Mouse (Mus musculus): Measurements from ENCODE around the gene Smurf2. TPM values are rescaled to one million over a fixed set of nuclear protein-coding genes. Genes with fewer than 3 reads are reported as not detected.

The Smurf2 gene
- polyA plus RNA-seq, 1 experiment from 2014 or later, result 11.4 TPM

DNA sequence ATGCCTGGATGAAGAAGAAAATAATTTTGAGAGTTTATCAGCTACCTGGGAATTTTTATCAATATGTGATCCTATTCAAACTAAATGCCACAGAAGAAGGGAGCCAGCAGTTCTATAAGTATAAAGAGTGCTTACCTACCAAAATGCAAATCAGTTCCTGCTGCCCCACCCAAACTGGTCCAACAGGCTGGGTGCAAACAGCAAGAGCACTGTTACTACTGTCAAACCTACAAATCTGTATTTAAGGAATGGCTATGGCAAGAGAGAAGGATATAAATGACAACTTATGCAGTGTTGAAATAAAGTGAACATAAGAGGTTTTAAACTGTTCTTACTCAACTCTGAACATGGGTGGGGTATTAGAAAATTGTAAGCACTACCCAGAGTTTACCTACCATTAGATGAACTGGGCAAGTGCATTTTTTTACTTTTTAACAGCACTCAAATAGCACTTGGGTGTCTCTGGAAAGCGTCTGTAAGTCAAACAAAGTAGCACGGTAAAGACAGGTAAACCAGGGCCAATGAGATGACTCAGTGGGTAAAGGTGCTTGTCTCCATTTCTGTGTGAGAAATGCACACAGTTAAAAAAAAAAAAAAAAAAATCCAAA lies 23.9 kb downstream of the Smurf2 start:
- H3K36me3 ChIP-seq, result no peaks in the 10 kb centered on the region
- WGBS, result 93% methylated on average over 2 of the region's 2 CpGs
- no peak for ATAC-seq (ENCODE audit: low FRiP score, low read depth)

DNA sequence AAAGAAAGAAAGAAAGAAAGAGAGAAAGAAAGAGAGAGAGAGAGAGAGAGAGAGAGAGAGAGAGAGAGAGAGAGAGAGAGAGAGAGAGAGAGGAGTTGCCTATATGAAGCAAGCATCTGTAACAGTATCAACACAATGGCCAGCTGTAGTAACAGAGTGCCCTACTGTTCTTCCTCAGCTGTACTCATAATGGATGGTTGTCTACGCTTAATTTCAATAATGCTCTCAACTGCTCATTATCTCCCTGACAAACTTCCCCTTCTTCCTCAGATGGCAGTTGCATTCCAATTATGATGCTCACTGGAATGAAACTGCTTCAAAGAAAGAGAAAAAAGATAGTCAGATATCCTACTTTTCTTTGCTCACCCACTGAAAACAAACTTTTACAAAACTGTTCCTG lies 36.9 kb downstream of the Smurf2 start:
- WGBS, result 69% methylated on average over 1 of the region's 1 CpGs

More for the DNA sequence above, 23.9 kb downstream of the Smurf2 start:
- H3K4me3 ChIP-seq, result no peak overlapping the region
- no peak overlapping the region for H3K9ac ChIP-seq
- H3K4me2 ChIP-seq, result no peak overlapping the region
- no peak overlapping the region for H3K27ac ChIP-seq (replicated peaks)
- 0 out of 2 replicates have a peak, but pooled peaks cover 3% of the 10 kb centered on the region for H3K4me1 ChIP-seq (replicated peaks)
- no peaks in the 10 kb centered on the region for H3K9me3 ChIP-seq
- H3K27me3 ChIP-seq, result no peaks in the 10 kb centered on the region

DNA sequence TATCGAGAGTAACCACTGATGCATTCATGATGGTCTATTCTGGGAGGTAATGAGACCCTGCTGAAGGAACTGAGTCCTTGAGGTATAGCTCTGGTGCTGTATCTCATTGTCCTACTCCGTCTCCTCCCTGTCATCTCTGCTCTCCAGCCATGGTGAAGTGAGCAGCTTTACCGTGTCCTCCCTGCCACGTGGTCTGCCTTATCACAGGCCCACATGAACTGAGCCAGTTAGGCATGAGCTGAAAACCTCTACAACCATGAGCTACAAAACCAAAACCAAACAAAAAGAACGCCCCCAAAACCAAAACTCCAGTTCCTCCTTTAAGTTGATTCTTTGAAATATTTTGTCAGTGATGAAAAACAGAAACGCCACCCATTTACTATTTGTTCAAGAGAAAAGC lies 47.9 kb downstream of the Smurf2 start:
- Histone ChIP-seq H3K4me2 (no peak overlapping the region), H3K27me3 (no peaks in the 10 kb centered on the region), H3K27ac (replicated peaks) (no peak overlapping the region), H3K4me1 (replicated peaks) (no peaks in the 10 kb centered on the region; the same call in 1 of the 2 replicates), H3K9ac (no peak overlapping the region), H3K9me3 (no peaks in the 10 kb centered on the region), H3K4me3 (no peak overlapping the region), H3K36me3 (peaks cover 8% of the 10 kb centered on the region)
- WGBS, result 92% methylated on average over 6 of the region's 6 CpGs
- ATAC-seq (ENCODE audit: low FRiP score, low read depth), result no peak

More for the DNA sequence above, 36.9 kb downstream of the Smurf2 start:
- H3K9me3 ChIP-seq, result no peaks in the 10 kb centered on the region
- H3K36me3 ChIP-seq, result no peaks in the 10 kb centered on the region
- no peak overlapping the region for H3K27ac ChIP-seq (replicated peaks)
- H3K9ac ChIP-seq, result no peak overlapping the region
- H3K4me1 ChIP-seq (replicated peaks), result no peaks in the 10 kb centered on the region
- H3K4me2 ChIP-seq, result no peak overlapping the region
- no peak for ATAC-seq (ENCODE audit: low FRiP score, low read depth)
- no peaks in the 10 kb centered on the region for H3K27me3 ChIP-seq
- H3K4me3 ChIP-seq, result no peak overlapping the region

DNA sequence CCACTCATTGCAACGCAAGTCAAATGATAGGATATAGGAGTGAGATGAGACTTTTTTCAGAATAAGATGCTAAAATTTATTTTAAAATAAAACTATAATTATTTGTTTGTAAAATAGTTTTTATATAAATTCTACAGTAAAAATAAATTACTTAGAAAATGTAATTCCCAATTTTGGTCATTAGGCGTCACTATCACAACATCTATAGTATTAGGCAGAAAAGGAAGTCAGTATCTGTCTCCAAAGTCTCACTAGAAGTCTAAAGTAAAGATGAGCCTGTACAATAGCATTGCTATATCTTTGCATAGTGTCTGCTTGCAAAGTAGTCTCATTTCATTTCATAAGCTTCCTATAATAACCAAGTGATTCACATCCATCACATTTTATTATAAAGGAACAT lies 69.1 kb downstream of the Smurf2 start:
- Histone ChIP-seq H3K9ac (no peak overlapping the region), H3K27ac (replicated peaks) (no peak overlapping the region), H3K27me3 (no peaks in the 10 kb centered on the region), H3K9me3 (no peaks in the 10 kb centered on the region), H3K4me3 (no peak overlapping the region), H3K4me2 (no peak overlapping the region), H3K4me1 (replicated peaks) (no peaks in the 10 kb centered on the region), H3K36me3 (peaks cover 31% of the 10 kb centered on the region)
- ATAC-seq (ENCODE audit: low FRiP score, low read depth), result no peak
- WGBS, result 65% methylated on average over 2 of the region's 2 CpGs

GRCm38 (mm10) chr11:106842002-106842401 lies 78.5 kb downstream of the Smurf2 start:
- Histone ChIP-seq H3K27ac (replicated peaks) (no peak overlapping the region), H3K4me2 (no peak overlapping the region), H3K4me1 (replicated peaks) (no peaks in the 10 kb centered on the region), H3K9ac (no peak overlapping the region), H3K27me3 (no peaks in the 10 kb centered on the region), H3K36me3 (peaks cover 38% of the 10 kb centered on the region), H3K9me3 (no peaks in the 10 kb centered on the region), H3K4me3 (no peak overlapping the region)
- WGBS, result 97% methylated on average over 3 of the region's 3 CpGs
- ATAC-seq (ENCODE audit: low FRiP score, low read depth), result no peak

- Histone ChIP-seq H3K9me3 (no peaks in the 10 kb centered on the region), H3K4me3 (no peak overlapping the region), H3K27me3 (no peaks in the 10 kb centered on the region), H3K27ac (replicated peaks) (no peak overlapping the region), H3K9ac (no peak overlapping the region), H3K4me1 (replicated peaks) (no peaks in the 10 kb centered on the region), H3K36me3 (peaks cover 37% of the 10 kb centered on the region), H3K4me2 (no peak overlapping the region)
- no peak for ATAC-seq (ENCODE audit: low FRiP score, low read depth)
- WGBS, result 96% methylated on average over 7 of the region's 7 CpGs
Measured at GRCm38 (mm10) chr11:106828079-106828478, 92.4 kb downstream of the Smurf2 start.

DNA sequence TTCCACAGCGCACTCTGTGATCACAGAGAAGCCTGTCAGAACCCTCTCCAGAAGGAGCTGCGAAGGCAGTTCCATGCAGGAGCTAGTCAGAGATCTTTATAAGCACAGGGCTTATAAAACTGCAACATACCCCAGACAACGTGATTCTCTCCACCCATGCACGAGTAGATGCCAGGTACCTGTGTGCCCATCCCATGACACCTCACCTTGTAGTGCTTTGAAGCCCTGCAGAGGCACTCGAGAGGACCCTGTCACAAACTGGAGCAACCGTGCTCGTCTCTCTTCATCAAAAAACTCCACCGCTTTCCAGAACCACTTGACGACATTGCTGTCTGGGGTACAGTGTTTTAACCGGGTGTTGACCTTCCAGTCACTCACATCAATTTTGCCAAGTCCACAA lies 96.1 kb downstream of the Smurf2 start:
- Histone ChIP-seq H3K36me3 (peaks cover 35% of the 10 kb centered on the region), H3K9ac (no peak overlapping the region), H3K27me3 (no peaks in the 10 kb centered on the region), H3K27ac (replicated peaks) (no peak overlapping the region), H3K4me2 (no peak overlapping the region), H3K9me3 (no peaks in the 10 kb centered on the region), H3K4me3 (no peak overlapping the region), H3K4me1 (replicated peaks) (0 out of 2 replicates have a peak, but pooled peaks cover 2% of the 10 kb centered on the region)
- WGBS, result 94% methylated on average over 10 of the region's 10 CpGs
- no peak for ATAC-seq (ENCODE audit: low FRiP score, low read depth)

DNA sequence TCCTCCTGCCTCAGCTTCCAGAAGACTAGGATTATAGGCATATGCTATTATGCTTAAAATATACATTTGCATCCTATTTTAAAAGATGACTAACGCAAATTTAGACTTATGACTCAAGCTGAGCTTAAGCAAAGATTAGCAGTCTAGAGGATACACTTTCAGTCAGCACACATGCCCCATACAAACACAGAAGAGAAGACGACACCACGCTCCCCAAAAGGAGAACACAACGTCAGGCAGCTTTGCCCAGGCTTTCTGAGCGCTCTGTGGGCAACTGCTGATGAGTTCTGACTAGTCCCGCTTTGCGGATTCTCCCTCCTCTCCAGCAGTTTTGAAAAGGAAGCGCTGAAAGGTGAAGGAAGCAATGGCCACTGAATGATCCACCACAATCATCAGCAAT lies 96.8 kb downstream of the Smurf2 start:
- WGBS, result 95% methylated on average over 8 of the region's 8 CpGs
- Histone ChIP-seq H3K9me3 (no peaks in the 10 kb centered on the region), H3K27ac (replicated peaks) (no peak overlapping the region), H3K9ac (no peak overlapping the region), H3K36me3 (peaks cover 38% of the 10 kb centered on the region), H3K4me1 (replicated peaks) (peaks cover 5% of the 10 kb centered on the region; the same call in 1 of the 2 replicates), H3K4me3 (no peak overlapping the region), H3K4me2 (no peak overlapping the region), H3K27me3 (no peaks in the 10 kb centered on the region)
- no peak for ATAC-seq (ENCODE audit: low FRiP score, low read depth)

DNA sequence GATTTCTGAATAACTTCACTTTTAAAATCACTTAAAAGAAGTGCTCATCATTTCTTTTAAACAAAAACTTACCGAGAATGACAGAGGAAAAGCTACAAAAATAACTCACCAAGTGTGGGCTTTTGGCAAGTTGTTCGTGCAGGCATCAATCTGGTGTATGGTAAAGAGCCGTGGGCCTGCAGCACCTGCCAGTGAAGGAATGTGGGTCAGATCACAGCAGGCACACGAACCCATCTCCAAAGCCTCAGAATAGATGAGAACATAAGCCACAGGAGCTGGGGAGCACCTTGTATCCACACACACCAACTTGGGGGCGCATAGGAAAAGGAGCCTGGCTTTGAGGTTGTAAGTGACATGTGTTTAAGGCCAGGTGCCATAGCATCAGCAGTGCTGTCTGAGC lies 97.6 kb downstream of the Smurf2 start:
- peaks cover 33% of the 10 kb centered on the region for H3K36me3 ChIP-seq
- H3K27me3 ChIP-seq, result no peaks in the 10 kb centered on the region
- no peaks in the 10 kb centered on the region for H3K9me3 ChIP-seq
- H3K4me1 ChIP-seq (replicated peaks), result peaks cover 12% of the 10 kb centered on the region
- H3K9ac ChIP-seq, result no peak overlapping the region
- WGBS, result 81% methylated on average over 5 of the region's 5 CpGs
- no peak overlapping the region for H3K27ac ChIP-seq (replicated peaks)
- H3K4me2 ChIP-seq, result no peak overlapping the region
- ATAC-seq (ENCODE audit: low FRiP score, low read depth), result no peak
- no peak overlapping the region for H3K4me3 ChIP-seq

- Histone ChIP-seq H3K27ac (replicated peaks) (no peak overlapping the region), H3K36me3 (peaks cover 30% of the 10 kb centered on the region), H3K4me2 (no peak overlapping the region), H3K9ac (no peak overlapping the region), H3K9me3 (no peaks in the 10 kb centered on the region), H3K27me3 (no peaks in the 10 kb centered on the region), H3K4me1 (replicated peaks) (peaks cover 15% of the 10 kb centered on the region), H3K4me3 (no peak overlapping the region)
- 95% methylated on average over 8 of the region's 8 CpGs for WGBS
- ATAC-seq (ENCODE audit: low FRiP score, low read depth), result no peak
Measured at GRCm38 (mm10) chr11:106822491-106822890, 98.0 kb downstream of the Smurf2 start.

GRCm38 (mm10) chr11:106821397-106821796 lies 99.1 kb downstream of the Smurf2 start:
- 90% methylated on average over 6 of the region's 6 CpGs for whole genome bisulfite sequencing

GRCm38 (mm10) chr11:106820972-106821371 lies 99.5 kb downstream of the Smurf2 start:
- ATAC-seq (ENCODE audit: low FRiP score, low read depth), result no peak
- Histone ChIP-seq H3K27ac (replicated peaks) (0 out of 2 replicates have a peak overlapping the region, but pooled peaks have one; percentile 10), H3K4me1 (replicated peaks) (peaks cover 15% of the 10 kb centered on the region), H3K27me3 (no peaks in the 10 kb centered on the region), H3K9ac (no peak overlapping the region), H3K4me2 (no peak overlapping the region), H3K36me3 (peaks cover 39% of the 10 kb centered on the region), H3K4me3 (no peak overlapping the region), H3K9me3 (no peaks in the 10 kb centered on the region)
- WGBS, result 54% methylated on average over 4 of the region's 4 CpGs

More at GRCm38 (mm10) chr11:106821397-106821796, 99.1 kb downstream of the Smurf2 start:
- Histone ChIP-seq H3K4me3 (no peak overlapping the region), H3K4me1 (replicated peaks) (peaks cover 15% of the 10 kb centered on the region), H3K9me3 (no peaks in the 10 kb centered on the region), H3K36me3 (peaks cover 35% of the 10 kb centered on the region), H3K27me3 (no peaks in the 10 kb centered on the region), H3K27ac (replicated peaks) (no peak overlapping the region), H3K4me2 (no peak overlapping the region), H3K9ac (no peak overlapping the region)
- ATAC-seq (ENCODE audit: low FRiP score, low read depth), result no peak

GRCm38 (mm10) chr11:106820252-106820651 lies 100.3 kb downstream of the Smurf2 start:
- H3K9ac ChIP-seq, result no peak overlapping the region
- no peaks in the 10 kb centered on the region for H3K27me3 ChIP-seq
- H3K36me3 ChIP-seq, result peaks cover 46% of the 10 kb centered on the region
- H3K4me1 ChIP-seq (replicated peaks), result peaks cover 15% of the 10 kb centered on the region
- WGBS, result 73% methylated on average over 6 of the region's 6 CpGs
- no peak overlapping the region for H3K4me2 ChIP-seq
- ATAC-seq (ENCODE audit: low FRiP score, low read depth), result no peak
- H3K27ac ChIP-seq (replicated peaks), result 0 out of 2 replicates have a peak overlapping the region, but pooled peaks have one; percentile 10
- no peak overlapping the region for H3K4me3 ChIP-seq
- no peaks in the 10 kb centered on the region for H3K9me3 ChIP-seq

Data from hindbrain, embryonic 15.5 days (tissue).